8 mouse cellular contexts compared by ENCODE assay signal in the genomic region with DNA sequence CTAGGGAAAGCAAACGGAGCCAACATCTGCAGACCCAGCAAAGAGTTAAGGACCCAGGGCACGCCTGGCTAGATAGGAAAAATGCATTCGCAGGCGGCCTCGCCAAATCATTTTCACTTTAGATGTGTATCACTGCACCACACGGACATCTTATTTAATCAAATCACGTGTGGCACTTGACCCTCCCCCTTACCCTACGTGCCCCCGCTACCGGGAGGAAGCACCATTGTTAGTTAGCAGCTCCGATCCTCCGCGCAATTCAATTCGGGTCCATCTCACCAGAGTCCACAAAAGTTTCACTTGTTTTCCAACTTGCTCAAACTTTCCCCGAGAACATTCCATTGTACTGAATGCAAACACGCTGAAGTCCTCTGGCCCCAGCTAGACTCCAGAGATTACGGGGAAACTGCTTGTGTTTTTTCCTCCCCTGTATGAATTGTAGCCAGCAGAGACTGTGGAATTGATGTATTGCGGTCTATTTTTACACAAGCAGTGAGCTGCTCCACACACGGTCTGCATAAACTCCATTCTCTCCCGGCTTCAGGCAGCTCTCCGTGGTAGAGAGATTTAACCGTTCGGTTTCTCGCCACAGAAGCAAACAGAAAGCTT. TPM values are rescaled to one million over a fixed set of nuclear protein-coding genes. Genes with fewer than 3 reads are reported as not detected.
DNase-seq lines count a peak whose midpoint lies in the region; ATAC-seq and TF ChIP-seq lines count a peak whose summit lies in the region.

No protein-coding gene starts in this region.

- under 1% methylated on average over 24 of the region's 24 CpGs for WGBS in forebrain, embryonic 14.5 days
- WGBS in heart, postnatal 0 days = under 1% methylated on average over 24 of the region's 24 CpGs
- WGBS in liver, embryonic 16.5 days (ENCODE audit: insufficient replicate concordance) = under 1% methylated on average over 24 of the region's 24 CpGs
- under 1% methylated on average over 24 of the region's 24 CpGs for WGBS in stomach, postnatal 0 days

- H3K36me3 ChIP-seq in forebrain, embryonic 14.5 days (ENCODE audit: control insufficient read depth, insufficient read depth, low read length) = no peaks in the 10 kb centered on the region
- H3K36me3 ChIP-seq in heart, postnatal 0 days (replicated peaks; ENCODE audit: control insufficient read depth, insufficient read depth, low read length) = 0 out of 2 replicates have a peak, but pooled peaks cover 6% of the 10 kb centered on the region
- no peaks in the 10 kb centered on the region for H3K36me3 ChIP-seq in liver, embryonic 16.5 days (ENCODE audit: control insufficient read depth, insufficient read depth)
- no peaks in the 10 kb centered on the region for H3K36me3 ChIP-seq in stomach, postnatal 0 days (ENCODE audit: control insufficient read depth, insufficient read depth, low read length)

- H3K9me3 ChIP-seq in forebrain, embryonic 14.5 days (replicated peaks; ENCODE audit: control insufficient read depth, low read length) = no peaks in the 10 kb centered on the region
- no peaks in the 10 kb centered on the region for H3K9me3 ChIP-seq in heart, postnatal 0 days (replicated peaks; ENCODE audit: control insufficient read depth, low read length)
- H3K9me3 ChIP-seq in liver, embryonic 16.5 days (replicated peaks; ENCODE audit: control insufficient read depth, low read length) = no peaks in the 10 kb centered on the region
- no peaks in the 10 kb centered on the region for H3K9me3 ChIP-seq in stomach, postnatal 0 days (ENCODE audit: control insufficient read depth, low read length)

- peak; percentile 39 for DNase-seq in CD4-positive, CD25-positive, alpha-beta regulatory T cell, adult 2 months (ENCODE audit: low read depth, low spot score)
- DNase-seq in forebrain, embryonic 14.5 days (ENCODE audit: low spot score) = peak; percentile 72
- peak; percentile 69 for DNase-seq in heart, postnatal 0 days (ENCODE audit: low spot score)
- peak; percentile 75 for DNase-seq in kidney, postnatal 10 days
- peak; percentile 68 for DNase-seq in neural tube, embryonic 10.5 days (ENCODE audit: extremely low spot score, low spot score)
- peak; percentile 68 for DNase-seq in stomach, postnatal 0 days (ENCODE audit: low spot score)

- peak overlapping the region; percentile 38 for H3K9ac ChIP-seq in forebrain, embryonic 14.5 days (ENCODE audit: low read length)
- peak overlapping the region; percentile 91 for H3K9ac ChIP-seq in heart, postnatal 0 days (replicated peaks; ENCODE audit: low read depth, low read length)
- H3K9ac ChIP-seq in liver, embryonic 16.5 days (ENCODE audit: low read depth, low read length) = peak overlapping the region; percentile 22
- H3K9ac ChIP-seq in stomach, postnatal 0 days (ENCODE audit: low read length) = peak overlapping the region; percentile 54

- peak overlapping the region; percentile 94 for H3K27ac ChIP-seq in brown adipose tissue, adult 24 weeks (replicated peaks; ENCODE audit: low read depth, low read length)
- peak overlapping the region; percentile 59 for H3K27ac ChIP-seq in forebrain, embryonic 14.5 days (ENCODE audit: low read depth, low read length)
- peak overlapping the region; percentile 98 for H3K27ac ChIP-seq in heart, postnatal 0 days (ENCODE audit: low read depth)
- peak overlapping the region; percentile 58 for H3K27ac ChIP-seq in liver, embryonic 16.5 days (ENCODE audit: low read length)
- peak overlapping the region; percentile 83 for H3K27ac ChIP-seq in stomach, postnatal 0 days (replicated peaks)

- ATAC-seq in forebrain, embryonic 14.5 days = peak; percentile 65
- ATAC-seq in heart, postnatal 0 days (ENCODE audit: insufficient read depth, low read depth) = peak; percentile 51
- peak; percentile 41 for ATAC-seq in liver, embryonic 16.5 days (ENCODE audit: low read depth)
- peak; percentile 69 for ATAC-seq in stomach, postnatal 0 days (ENCODE audit: low FRiP score, low TSS enrichment)

- peak overlapping the region; percentile 62 for H3K4me2 ChIP-seq in forebrain, embryonic 14.5 days (ENCODE audit: low read length)
- peak overlapping the region; percentile 77 for H3K4me2 ChIP-seq in heart, postnatal 0 days (ENCODE audit: low read depth, low read length)
- peak overlapping the region; percentile 42 for H3K4me2 ChIP-seq in liver, embryonic 16.5 days (ENCODE audit: low read depth, low read length)
- peak overlapping the region; percentile 61 for H3K4me2 ChIP-seq in stomach, postnatal 0 days (replicated peaks; ENCODE audit: low read depth)

- H3K4me1 ChIP-seq in brown adipose tissue, adult 24 weeks (ENCODE audit: control insufficient read depth, insufficient read depth, insufficient read length, low read length) = 0 out of 2 replicates have a peak, but pooled peaks cover 3% of the 10 kb centered on the region
- H3K4me1 ChIP-seq in forebrain, embryonic 14.5 days (ENCODE audit: control insufficient read depth, insufficient read depth, low read length) = peaks cover 10% of the 10 kb centered on the region
- peaks cover 20% of the 10 kb centered on the region for H3K4me1 ChIP-seq in heart, postnatal 0 days (ENCODE audit: control insufficient read depth, insufficient read depth)
- no peaks in the 10 kb centered on the region for H3K4me1 ChIP-seq in liver, embryonic 16.5 days (ENCODE audit: control insufficient read depth, low read depth, low read length)
- H3K4me1 ChIP-seq in stomach, postnatal 0 days (replicated peaks; ENCODE audit: control insufficient read depth, insufficient read depth) = no peaks in the 10 kb centered on the region

- H3K4me3 ChIP-seq in brown adipose tissue, adult 24 weeks (ENCODE audit: insufficient read depth, low read depth, low read length) = peak overlapping the region; percentile 80
- H3K4me3 ChIP-seq in forebrain, embryonic 14.5 days (ENCODE audit: low read depth, low read length) = peak overlapping the region; percentile 44
- H3K4me3 ChIP-seq in heart, postnatal 0 days (ENCODE audit: low read depth, low read length) = peak overlapping the region; percentile 77
- H3K4me3 ChIP-seq in liver, embryonic 16.5 days (ENCODE audit: low read depth, low read length) = peak overlapping the region; percentile 54
- H3K4me3 ChIP-seq in stomach, postnatal 0 days (ENCODE audit: low read depth, low read length) = peak overlapping the region; percentile 64

- H3K27me3 ChIP-seq in forebrain, embryonic 14.5 days (replicated peaks; ENCODE audit: control insufficient read depth, insufficient read depth, low read length) = no peaks in the 10 kb centered on the region
- H3K27me3 ChIP-seq in heart, postnatal 0 days (ENCODE audit: control insufficient read depth, insufficient read depth, low read length) = no peaks in the 10 kb centered on the region
- H3K27me3 ChIP-seq in liver, embryonic 16.5 days (ENCODE audit: control insufficient read depth, insufficient read depth, low read depth, low read length) = no peaks in the 10 kb centered on the region
- no peaks in the 10 kb centered on the region for H3K27me3 ChIP-seq in stomach, postnatal 0 days (ENCODE audit: control insufficient read depth, insufficient read depth, low read length)

- no peak for TF ChIP-seq CTCF in heart, postnatal 0 days (IDR thresholded peaks at IDR 0.05; ENCODE audit: low read depth)
- TF ChIP-seq CTCF in stomach, postnatal 0 days (IDR thresholded peaks at IDR 0.05; ENCODE audit: low read depth) = no peak

- TF ChIP-seq EP300 in heart, postnatal 0 days (IDR thresholded peaks at IDR 0.05; ENCODE audit: low read depth) = peak; percentile 18; the same call in 1 of the 2 replicates
- peak; percentile 49 for TF ChIP-seq EP300 in stomach, postnatal 0 days (optimal IDR thresholded peaks at IDR 0.05)

RNA-seq across cellular contexts. Expression of a gene that starts 14.9 kb away (rescaled TPM):
- polyA plus RNA-seq in brown adipose tissue, adult 24 weeks (2012; ENCODE audit: insufficient read depth, insufficient read length, missing spikeins) = 15.7 and 19.8 TPM in 2 replicates
- 5.4 and 7.2 TPM in 2 replicates for polyA plus RNA-seq in forebrain, embryonic 14.5 days (2014; fragmentation: Nextera tagmentation; extraction: Ambion mirVana)
- total RNA-seq in heart, postnatal 0 days (2014; rRNA removed; ENCODE audit: low replicate concordance) = 50.8 and 69.1 TPM in 2 replicates
- polyA plus RNA-seq in heart, postnatal 0 days (2015; fragmentation: Nextera tagmentation; extraction: Ambion mirVana) = 51.8 and 61.4 TPM in 2 replicates
- polyA plus RNA-seq in liver, embryonic 16.5 days (2015; fragmentation: Nextera tagmentation; extraction: Ambion mirVana) = 3.5 and 4.3 TPM in 2 replicates
- 4.1 and 5.1 TPM in 2 replicates for polyA plus RNA-seq in stomach, postnatal 0 days (2015; fragmentation: Nextera tagmentation; extraction: Ambion mirVana)

Comparison
In these comparisons a context has a peak if more than half of its experiments do, and no peak if none do; other contexts are left out.
1. Peak in every context shown above with its lines: DNase-seq, ATAC-seq, H3K4me3 ChIP-seq and H3K27ac ChIP-seq.
2. H3K9ac ChIP-seq: peak in every context shown above with its lines; median percentile 91 in heart, postnatal 0 days; 54 in stomach, postnatal 0 days; 38 in forebrain, embryonic 14.5 days; 22 in liver, embryonic 16.5 days.